ENCODE assay signal across 8 mouse cellular contexts in the genomic region with DNA sequence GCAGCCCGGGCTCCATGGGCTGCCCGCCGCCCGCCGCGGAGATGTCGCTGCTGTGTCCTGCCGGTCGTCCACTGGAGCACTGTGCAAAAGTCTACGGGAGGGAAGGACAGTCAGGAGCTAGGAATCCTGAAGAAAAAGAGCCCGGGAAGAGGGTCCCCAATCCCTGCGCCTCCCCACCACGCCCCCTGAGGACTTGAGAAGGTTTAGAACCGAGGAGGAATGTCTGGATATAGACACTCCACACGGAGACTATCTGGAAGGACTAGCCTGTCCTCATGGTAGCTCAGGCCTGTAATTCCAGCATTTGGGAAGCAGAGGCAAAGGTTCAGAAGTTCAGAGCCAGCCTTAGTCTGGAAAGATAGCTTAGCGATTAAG. TPM values are rescaled to one million over a fixed set of nuclear protein-coding genes. Genes with fewer than 3 reads are reported as not detected.
DNase-seq lines count a peak whose midpoint lies in the region; ATAC-seq and TF ChIP-seq lines count a peak whose summit lies in the region.

No protein-coding gene starts in this region.

- H3K4me3 ChIP-seq in heart, embryonic 10.5 days = peak overlapping the region; percentile 64
- peak overlapping the region; percentile 1; the same call in 1 of the 2 replicates for H3K4me3 ChIP-seq in G1E (ENCODE audit: low read depth, low read length)
- H3K4me3 ChIP-seq in hindbrain, embryonic 12.5 days = peak overlapping the region; percentile 42
- peak overlapping the region; percentile 51 for H3K4me3 ChIP-seq in midbrain, embryonic 10.5 days

- intact Hi-C loops in heart, postnatal 10 days (cut with DNase I) = no loop called here

- H3K9ac ChIP-seq in hindbrain, embryonic 12.5 days = peak overlapping the region; percentile 55

- WGBS in heart, embryonic 10.5 days = under 1% methylated on average over 16 of the region's 16 CpGs
- 5% methylated on average over 16 of the region's 16 CpGs for WGBS in hindbrain, embryonic 12.5 days
- 1% methylated on average over 16 of the region's 16 CpGs for WGBS in midbrain, embryonic 10.5 days

- TF ChIP-seq CTCF in G1E (IDR thresholded peaks at IDR 0.05; ENCODE audit: low read depth, low read length) = no peak

- peaks cover 2% of the 10 kb centered on the region; the same call in 1 of the 2 replicates for H3K36me3 ChIP-seq in heart, embryonic 10.5 days
- peaks cover 12% of the 10 kb centered on the region for H3K36me3 ChIP-seq in G1E (replicated peaks)
- H3K36me3 ChIP-seq in hindbrain, embryonic 12.5 days = no peaks in the 10 kb centered on the region
- no peaks in the 10 kb centered on the region for H3K36me3 ChIP-seq in midbrain, embryonic 10.5 days

- H3K27me3 ChIP-seq in heart, embryonic 10.5 days (ENCODE audit: insufficient read depth, poor library complexity, severe bottlenecking) = peaks cover 87% of the 10 kb centered on the region
- H3K27me3 ChIP-seq in G1E (ENCODE audit: insufficient read depth, low read length) = peaks cover 47% of the 10 kb centered on the region
- peaks cover 88% of the 10 kb centered on the region for H3K27me3 ChIP-seq in hindbrain, embryonic 12.5 days
- H3K27me3 ChIP-seq in midbrain, embryonic 10.5 days (ENCODE audit: low read depth, poor library complexity, severe bottlenecking) = peaks cover 100% of the 10 kb centered on the region

- H3K27ac ChIP-seq in heart, embryonic 10.5 days = peak overlapping the region; percentile 63; the same call in 1 of the 2 replicates
- H3K27ac ChIP-seq in hindbrain, embryonic 12.5 days = peak overlapping the region; percentile 17; the same call in 1 of the 2 replicates
- no peak overlapping the region for H3K27ac ChIP-seq in midbrain, embryonic 10.5 days (replicated peaks)

- H3K4me2 ChIP-seq in hindbrain, embryonic 12.5 days (replicated peaks) = peak overlapping the region; percentile 73

- ATAC-seq in G1E (ENCODE audit: extremely low read depth, insufficient number of reproducible peaks, low FRiP score, poor library complexity, severe bottlenecking) = no peak
- ATAC-seq in hindbrain, embryonic 12.5 days (ENCODE audit: low FRiP score) = no peak
- ATAC-seq in granulocyte monocyte progenitor cell, adult 5-6 weeks (replicated peaks; ENCODE audit: poor library complexity, severe bottlenecking) = no peak

- H3K9me3 ChIP-seq in heart, embryonic 10.5 days = no peaks in the 10 kb centered on the region; the same call in 1 of the 2 replicates
- peaks cover 13% of the 10 kb centered on the region for H3K9me3 ChIP-seq in G1E (replicated peaks)
- H3K9me3 ChIP-seq in hindbrain, embryonic 12.5 days (replicated peaks) = no peaks in the 10 kb centered on the region
- H3K9me3 ChIP-seq in midbrain, embryonic 10.5 days (replicated peaks) = peaks cover 8% of the 10 kb centered on the region; the same call in 1 of the 2 replicates

- H3K4me1 ChIP-seq in heart, embryonic 10.5 days = peaks cover 33% of the 10 kb centered on the region
- H3K4me1 ChIP-seq in G1E (ENCODE audit: insufficient read depth, low read depth, low read length) = peaks cover 35% of the 10 kb centered on the region
- peaks cover 26% of the 10 kb centered on the region for H3K4me1 ChIP-seq in hindbrain, embryonic 12.5 days
- peaks cover 25% of the 10 kb centered on the region for H3K4me1 ChIP-seq in midbrain, embryonic 10.5 days

- DNase-seq in heart, embryonic 10.5 days (ENCODE audit: low spot score) = no peak
- DNase-seq in heart, postnatal 10 days = no peak
- DNase-seq in G1E (ENCODE audit: low spot score) (no peak), MN1 (ENCODE audit: low spot score) (no peak)
- DNase-seq in midbrain, embryonic 10.5 days (ENCODE audit: low spot score) = no peak
- DNase-seq in right cerebral cortex, postnatal 14 days = no peak

RNA-seq across cellular contexts. Expression of gene S1pr5, which starts 3.1 kb away (rescaled TPM):
- polyA plus RNA-seq in heart, embryonic 10.5 days (2016; fragmentation: Nextera tagmentation; extraction: Ambion mirVana) = 0.46 and 0.47 TPM in 2 replicates
- total RNA-seq in heart, postnatal 10 days (2021) = under 1 TPM; 0.41 to 0.50 TPM
- total RNA-seq in G1E (2014; fragmentation: Nextera tagmentation) = not detected in 2 replicates
- total RNA-seq in G1E (2017) = 0.11 TPM in 1 of 2 replicates, not detected in the other
- polyA plus RNA-seq in G1E (2012) = not detected in 2 replicates
- polyA plus RNA-seq in hindbrain, embryonic 12.5 days (2016; fragmentation: Nextera tagmentation; extraction: Ambion mirVana) = 1.5 and 1.9 TPM in 2 replicates
- polyA plus RNA-seq in midbrain, embryonic 10.5 days (2016; fragmentation: Nextera tagmentation; extraction: Ambion mirVana) = 0.10 and 0.11 TPM in 2 replicates
- total RNA-seq in granulocyte monocyte progenitor cell, adult 5-6 weeks (2014; fragmentation: Nextera tagmentation) = not detected in 2 replicates
- 0.21 and 0.56 TPM in 2 replicates for total RNA-seq in granulocyte monocyte progenitor cell, adult 5-6 weeks (2017)

RNA-seq across cellular contexts. Expression of gene Keap1, which starts 5.9 kb away (rescaled TPM):
- polyA plus RNA-seq in heart, embryonic 10.5 days (2016; fragmentation: Nextera tagmentation; extraction: Ambion mirVana) = 51.4 and 52.4 TPM in 2 replicates
- 10 to 100 TPM; 38.5 to 39.5 TPM for total RNA-seq in heart, postnatal 10 days (2021)
- total RNA-seq in G1E (2014; fragmentation: Nextera tagmentation) (16.7 and 21.3 TPM in 2 replicates), G1E (2017) (46.4 and 48.1 TPM in 2 replicates)
- polyA plus RNA-seq in G1E (2012) = 73.3 and 81.7 TPM in 2 replicates
- 54.8 and 55.6 TPM in 2 replicates for polyA plus RNA-seq in hindbrain, embryonic 12.5 days (2016; fragmentation: Nextera tagmentation; extraction: Ambion mirVana)
- polyA plus RNA-seq in midbrain, embryonic 10.5 days (2016; fragmentation: Nextera tagmentation; extraction: Ambion mirVana) = 47.1 and 50.8 TPM in 2 replicates
- 28.8 TPM in 2 replicates for total RNA-seq in granulocyte monocyte progenitor cell, adult 5-6 weeks (2014; fragmentation: Nextera tagmentation)
- 31.9 and 33.5 TPM in 2 replicates for total RNA-seq in granulocyte monocyte progenitor cell, adult 5-6 weeks (2017)

RNA-seq across cellular contexts. Expression of gene Atg4d, which starts 20.0 kb away (rescaled TPM):
- polyA plus RNA-seq in heart, embryonic 10.5 days (2016; fragmentation: Nextera tagmentation; extraction: Ambion mirVana) = 50.6 and 57.9 TPM in 2 replicates
- total RNA-seq in heart, postnatal 10 days (2021) = 10 to 100 TPM; 67.6 to 69.6 TPM
- total RNA-seq in G1E (2014; fragmentation: Nextera tagmentation) = 7.0 and 14.5 TPM in 2 replicates
- total RNA-seq in G1E (2017) = 9.1 and 11.0 TPM in 2 replicates
- 14.9 and 20.7 TPM in 2 replicates for polyA plus RNA-seq in G1E (2012)
- polyA plus RNA-seq in hindbrain, embryonic 12.5 days (2016; fragmentation: Nextera tagmentation; extraction: Ambion mirVana) = 43.4 and 46.8 TPM in 2 replicates
- 48.6 and 49.9 TPM in 2 replicates for polyA plus RNA-seq in midbrain, embryonic 10.5 days (2016; fragmentation: Nextera tagmentation; extraction: Ambion mirVana)
- 6.4 and 8.9 TPM in 2 replicates for total RNA-seq in granulocyte monocyte progenitor cell, adult 5-6 weeks (2014; fragmentation: Nextera tagmentation)
- 5.5 and 5.9 TPM in 2 replicates for total RNA-seq in granulocyte monocyte progenitor cell, adult 5-6 weeks (2017)

RNA-seq across cellular contexts. Expression of gene Kri1, which starts 42.7 kb away (rescaled TPM):
- 14.5 and 21.3 TPM in 2 replicates for polyA plus RNA-seq in heart, embryonic 10.5 days (2016; fragmentation: Nextera tagmentation; extraction: Ambion mirVana)
- 10 to 100 TPM; 18.9 to 19.7 TPM for total RNA-seq in heart, postnatal 10 days (2021)
- total RNA-seq in G1E (2014; fragmentation: Nextera tagmentation) (45.4 and 52.7 TPM in 2 replicates), G1E (2017) (74.3 and 89.3 TPM in 2 replicates)
- polyA plus RNA-seq in G1E (2012) = 46.2 and 56.6 TPM in 2 replicates
- 18.1 and 23.6 TPM in 2 replicates for polyA plus RNA-seq in hindbrain, embryonic 12.5 days (2016; fragmentation: Nextera tagmentation; extraction: Ambion mirVana)
- polyA plus RNA-seq in midbrain, embryonic 10.5 days (2016; fragmentation: Nextera tagmentation; extraction: Ambion mirVana) = 16.2 and 21.0 TPM in 2 replicates
- 50.9 and 56.3 TPM in 2 replicates for total RNA-seq in granulocyte monocyte progenitor cell, adult 5-6 weeks (2014; fragmentation: Nextera tagmentation)
- 59.5 and 86.0 TPM in 2 replicates for total RNA-seq in granulocyte monocyte progenitor cell, adult 5-6 weeks (2017)

RNA-seq across cellular contexts. Expression of gene Cdkn2d, which starts 46.1 kb away (rescaled TPM):
- 69.0 and 93.4 TPM in 2 replicates for polyA plus RNA-seq in heart, embryonic 10.5 days (2016; fragmentation: Nextera tagmentation; extraction: Ambion mirVana)
- total RNA-seq in heart, postnatal 10 days (2021) = 10 to 100 TPM; 24.5 to 25.3 TPM
- total RNA-seq in G1E (2014; fragmentation: Nextera tagmentation) (15.4 and 35.8 TPM in 2 replicates), G1E (2017) (30.3 and 31.2 TPM in 2 replicates)
- 14.3 and 17.4 TPM in 2 replicates for polyA plus RNA-seq in G1E (2012)
- 72.0 and 72.7 TPM in 2 replicates for polyA plus RNA-seq in hindbrain, embryonic 12.5 days (2016; fragmentation: Nextera tagmentation; extraction: Ambion mirVana)
- polyA plus RNA-seq in midbrain, embryonic 10.5 days (2016; fragmentation: Nextera tagmentation; extraction: Ambion mirVana) = 51.4 and 61.3 TPM in 2 replicates
- 11.0 and 12.9 TPM in 2 replicates for total RNA-seq in granulocyte monocyte progenitor cell, adult 5-6 weeks (2014; fragmentation: Nextera tagmentation)
- total RNA-seq in granulocyte monocyte progenitor cell, adult 5-6 weeks (2017) = 15.4 and 16.7 TPM in 2 replicates

Comparison
In these comparisons a context has a peak if more than half of its experiments do, and no peak if none do; other contexts are left out.
1. H3K4me3 ChIP-seq: peak in every context shown above with its lines; median percentile 64 in heart, embryonic 10.5 days; 51 in midbrain, embryonic 10.5 days; 42 in hindbrain, embryonic 12.5 days; 1 in G1E.